Mouse (Mus musculus) heart, adult 2 months (tissue): ENCODE measurements around the gene Nfkbil1.

Experiments
- CTCF ChIP-seq: fragments of 200-600 bp; IDR thresholded peaks from 2 replicates; pipeline ENCODE4 v1.8.1; 2022; ENCODE audit warnings: antibody characterized with exemption, mild to moderate bottlenecking, moderate library complexity
- POLR2A ChIP-seq: fragments of 200-500 bp; IDR thresholded peaks from 2 replicates; pipeline ENCODE4 v1.6.1; 2011; ENCODE audit warnings: mild to moderate bottlenecking, low read depth, low read length, control low read depth; ENCODE audit not compliant: insufficient read depth

DNA sequence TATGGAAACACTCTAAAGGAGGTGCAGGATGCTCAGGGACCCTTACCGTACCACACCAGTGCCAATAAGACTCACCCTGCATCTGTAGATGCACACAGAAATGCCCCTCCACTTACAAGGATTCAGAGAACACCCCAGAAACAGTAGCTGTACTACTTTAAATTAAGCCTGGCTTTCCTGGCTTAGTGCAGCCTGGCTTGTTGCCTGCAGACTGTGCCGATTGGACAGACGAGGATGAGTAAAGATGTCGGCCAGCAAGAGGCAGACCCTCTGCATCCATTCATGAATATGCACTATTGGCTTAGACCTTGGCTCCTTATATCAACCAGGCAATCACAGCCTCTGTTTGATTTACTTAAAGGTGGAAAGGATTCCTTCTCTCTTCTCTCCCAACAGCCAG, 24.0 kb upstream of the Nfkbil1 start:
- TF ChIP-seq POLR2A, result no peak
- no peak for TF ChIP-seq CTCF
